Mouse (Mus musculus) thymus, adult 2 months (tissue): ENCODE data around the gene Mafg.

Experiments used
- CTCF ChIP-seq: fragments of 200-500 bp; IDR thresholded peaks from 2 replicates; pipeline ENCODE4 v1.5.1; 2012; ENCODE audit warnings: mild to moderate bottlenecking, control low read depth, low read length, moderate library complexity, borderline replicate concordance; ENCODE audit not compliant: control insufficient read depth, poor library complexity, insufficient read depth; ENCODE audit errors: extremely low read depth
- POLR2A ChIP-seq: fragments of 200-500 bp; IDR thresholded peaks from 2 replicates; pipeline ENCODE4 v1.6.1; 2012; ENCODE audit warnings: mild to moderate bottlenecking, low read length, control low read depth, moderate library complexity; ENCODE audit not compliant: control insufficient read depth, poor library complexity, insufficient read depth; ENCODE audit errors: extremely low read depth

GRCm38 (mm10) chr11:120579316-120580107 lies 53.9 kb downstream of the Mafg start:
- TF ChIP-seq CTCF (peak; percentile 77; the same call in 1 of the 2 replicates), POLR2A (no peak)
